Mouse (Mus musculus) spleen, adult 2 months (tissue): Measurements from ENCODE around the gene Abi3bp.

Source experiments
- CTCF ChIP-seq: fragments of 200-500 bp; IDR thresholded peaks from 2 replicates; pipeline ENCODE4 v1.5.1; 2011; ENCODE audit warnings: mild to moderate bottlenecking, inconsistent platforms; ENCODE audit not compliant: insufficient read depth, insufficient read length, insufficient replicate concordance; ENCODE audit errors: extremely low read depth
- POLR2A ChIP-seq: fragments of 200-500 bp; IDR thresholded peaks from 2 replicates; pipeline ENCODE4 v1.6.1; 2011; ENCODE audit warnings: low read depth, low read length, inconsistent platforms

- no peak for TF ChIP-seq POLR2A
- no peak for TF ChIP-seq CTCF
These were observed 2.0 kb upstream of the Abi3bp start for GRCm38 (mm10) chr16:56475676-56476075.
